Mouse (Mus musculus) liver, embryonic 15.5 days (tissue): Measurements from ENCODE around the gene Usp49. TPM values are rescaled to one million over a fixed set of nuclear protein-coding genes. Genes with fewer than 3 reads are reported as not detected.

ENCODE experiments used
- ATAC-seq: fragments of 200-750 bp; cut with Nextera tagmentation; 2 replicates; pipeline ENCODE4 v1.8.0; 2017; ENCODE audit warnings: moderate number of reproducible peaks, mild to moderate bottlenecking, moderate library complexity; ENCODE audit not compliant: insufficient read depth
- H3K27ac ChIP-seq: fragments of 300-500 bp; sonication (generic); replicated peaks from 2 replicates; pipeline ENCODE4 v1.5.1; 2015; ENCODE audit warnings: mild to moderate bottlenecking, inconsistent platforms
- H3K27me3 ChIP-seq: fragments of 300-500 bp; sonication (generic); 2 replicates; pipeline ENCODE4 v1.6.1; 2015; ENCODE audit warnings: mild to moderate bottlenecking, inconsistent platforms
- H3K36me3 ChIP-seq: fragments of 300-500 bp; sonication (generic); replicated peaks from 2 replicates; pipeline ENCODE4 v1.6.1; 2015; ENCODE audit warnings: moderate library complexity, mild to moderate bottlenecking, inconsistent platforms
- H3K4me1 ChIP-seq: fragments of 300-500 bp; sonication (generic); replicated peaks from 2 replicates; pipeline ENCODE4 v1.6.1; 2015; ENCODE audit warnings: inconsistent platforms
- H3K4me2 ChIP-seq: fragments of 300-500 bp; sonication (generic); 2 replicates; pipeline ENCODE4 v1.6.1; 2015; ENCODE audit warnings: moderate library complexity, mild to moderate bottlenecking, inconsistent platforms
- H3K4me3 ChIP-seq: fragments of 300-500 bp; sonication (generic); replicated peaks from 2 replicates; pipeline ENCODE4 v1.5.1; 2015; ENCODE audit warnings: mild to moderate bottlenecking, inconsistent platforms
- H3K9ac ChIP-seq: fragments of 300-500 bp; sonication (generic); 2 replicates; pipeline ENCODE4 v1.6.1; 2015; ENCODE audit warnings: moderate library complexity, mild to moderate bottlenecking, inconsistent platforms
- H3K9me3 ChIP-seq: fragments of 300-500 bp; sonication (generic); replicated peaks from 2 replicates; pipeline ENCODE4 v1.6.1; 2016; ENCODE audit warnings: inconsistent platforms
- WGBS: fragments of 180-500 bp; shearing (Covaris S2); methylation state at CpG from one replicate; pipeline ENCODE4 v1.1.7; 2015; ENCODE audit warnings: mixed read lengths; ENCODE audit not compliant: insufficient replicate concordance; 5-methylcytosine and 5-hydroxymethylcytosine counted together
- polyA plus RNA-seq: library from polyadenylated mRNA; unstranded; fragments of >200 nt; fragmentation: Nextera tagmentation; extraction: Ambion mirVana; gene quantifications from 2 replicates; pipeline ENCODE4 v1.2.1, GENCODE M21; 2015

Usp49 gene
- polyA plus RNA-seq, 1 experiment from 2014 or later: 3.7 TPM

DNA sequence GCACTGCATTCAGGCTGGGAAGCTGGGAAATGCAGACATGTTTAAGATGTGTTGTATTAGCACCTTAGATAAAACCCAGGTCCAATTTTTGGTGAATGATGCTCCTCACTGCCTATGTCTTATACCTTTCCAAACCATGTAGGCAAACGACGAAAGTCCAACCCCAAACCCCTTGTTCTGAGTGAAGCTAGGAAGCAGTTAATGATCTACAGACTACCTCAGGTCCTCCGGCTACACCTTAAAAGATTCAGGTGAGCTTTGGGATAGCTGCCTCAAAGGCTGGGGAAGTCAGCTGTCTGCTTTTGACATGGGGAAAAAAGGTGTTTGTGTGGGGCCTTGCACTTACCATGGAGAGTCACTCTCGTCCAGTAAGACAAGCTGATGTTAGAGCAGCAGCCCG is 48.2 kb downstream of the Usp49 start:
- no peak overlapping the region for H3K4me3 ChIP-seq
- no peaks in the 10 kb centered on the region for H3K27me3 ChIP-seq
- H3K9ac ChIP-seq: no peak overlapping the region
- H3K36me3 ChIP-seq: peaks cover 90% of the 10 kb centered on the region
- H3K27ac ChIP-seq: no peak overlapping the region; the same call in 1 of the 2 replicates
- peaks cover 9% of the 10 kb centered on the region; the same call in 1 of the 2 replicates for H3K4me1 ChIP-seq
- no peaks in the 10 kb centered on the region for H3K9me3 ChIP-seq
- no peak overlapping the region for H3K4me2 ChIP-seq
- no peak for ATAC-seq
- WGBS: 73% methylated on average over 5 of the region's 5 CpGs

- peaks cover 86% of the 10 kb centered on the region for H3K36me3 ChIP-seq
- H3K27me3 ChIP-seq: no peaks in the 10 kb centered on the region
- H3K4me2 ChIP-seq: no peak overlapping the region
- H3K9ac ChIP-seq: no peak overlapping the region
- no peak overlapping the region for H3K4me3 ChIP-seq
- ATAC-seq: no peak
- H3K9me3 ChIP-seq: no peaks in the 10 kb centered on the region
- no peak overlapping the region for H3K27ac ChIP-seq
- 62% methylated on average over 4 of the region's 4 CpGs for WGBS
- H3K4me1 ChIP-seq: peaks cover 24% of the 10 kb centered on the region
Observed at GRCm38 (mm10) chr17:47682836-47683235, 52.3 kb downstream of the Usp49 start.

GRCm38 (mm10) chr17:47687409-47688343 is 57.2 kb downstream of the Usp49 start:
- Histone ChIP-seq H3K9ac (peak overlapping the region; percentile 70), H3K4me1 (peaks cover 44% of the 10 kb centered on the region), H3K9me3 (no peaks in the 10 kb centered on the region), H3K27me3 (peaks cover 24% of the 10 kb centered on the region; the same call in 1 of the 2 replicates), H3K27ac (peak overlapping the region; percentile 78), H3K4me3 (peak overlapping the region; percentile 86), H3K36me3 (peaks cover 42% of the 10 kb centered on the region), H3K4me2 (peak overlapping the region; percentile 97)
- 1% methylated on average over 70 of the region's 70 CpGs for WGBS
- ATAC-seq: peak; percentile 87

DNA sequence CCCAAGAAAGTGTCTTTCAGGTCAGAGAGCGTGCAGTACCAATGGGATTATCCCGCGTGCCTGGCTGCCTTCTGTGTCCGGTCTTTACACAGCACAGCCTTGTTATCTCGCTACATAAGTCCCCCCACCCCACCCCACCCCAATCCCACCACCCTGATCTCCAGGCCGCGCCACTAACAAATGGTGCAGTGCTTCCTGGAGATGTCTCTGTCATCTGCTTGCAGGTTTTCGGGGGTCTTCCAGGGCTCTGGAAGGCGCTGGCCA is 57.8 kb downstream of the Usp49 start, which contains the start of gene Tomm6:
Gene Tomm6, minus strand, starts transcription at position 43 of the 264 bp plus-strand sequence.
- H3K9me3 ChIP-seq: no peaks in the 10 kb centered on the region
- peaks cover 38% of the 10 kb centered on the region for H3K4me1 ChIP-seq
- peak within 1 kb of the TSS; percentile 78 for H3K27ac ChIP-seq
- no peak for ATAC-seq
- under 1% methylated on average over 9 of the region's 9 CpGs for WGBS
- H3K4me3 ChIP-seq: peak within 1 kb of the TSS; percentile 86
- H3K9ac ChIP-seq: peak within 1 kb of the TSS; percentile 70
- peaks cover 36% of the 10 kb centered on the region for H3K36me3 ChIP-seq
- peaks cover 29% of the 10 kb centered on the region; the same call in 1 of the 2 replicates for H3K27me3 ChIP-seq
- peak within 1 kb of the TSS; percentile 97 for H3K4me2 ChIP-seq

GRCm38 (mm10) chr17:47688608-47689575 is 58.4 kb downstream of the Usp49 start, which contains the start of gene Frs3:
Gene Frs3 (plus strand): TSS chr17:47689030.
- peak within 1 kb of the TSS; percentile 70 for H3K9ac ChIP-seq
- peaks cover 35% of the 10 kb centered on the region for H3K27me3 ChIP-seq
- peak; percentile 57 for ATAC-seq
- 2% methylated on average over 58 of the region's 58 CpGs for WGBS
- H3K4me3 ChIP-seq: peak within 1 kb of the TSS; percentile 86
- peak within 1 kb of the TSS; percentile 78 for H3K27ac ChIP-seq
- peak within 1 kb of the TSS; percentile 97 for H3K4me2 ChIP-seq
- no peaks in the 10 kb centered on the region for H3K9me3 ChIP-seq
- peaks cover 41% of the 10 kb centered on the region for H3K4me1 ChIP-seq
- H3K36me3 ChIP-seq: peaks cover 30% of the 10 kb centered on the region

- Histone ChIP-seq H3K27me3 (peaks cover 45% of the 10 kb centered on the region), H3K4me2 (no peak overlapping the region), H3K9me3 (no peaks in the 10 kb centered on the region), H3K36me3 (peaks cover 22% of the 10 kb centered on the region), H3K9ac (no peak overlapping the region), H3K4me3 (0 out of 2 replicates have a peak overlapping the region, but pooled peaks have one; percentile 86), H3K4me1 (peaks cover 51% of the 10 kb centered on the region), H3K27ac (no peak overlapping the region)
- 59% methylated on average over 8 of the region's 8 CpGs for WGBS
- ATAC-seq: no peak
Observed at GRCm38 (mm10) chr17:47689894-47690293, 59.4 kb downstream of the Usp49 start.

DNA sequence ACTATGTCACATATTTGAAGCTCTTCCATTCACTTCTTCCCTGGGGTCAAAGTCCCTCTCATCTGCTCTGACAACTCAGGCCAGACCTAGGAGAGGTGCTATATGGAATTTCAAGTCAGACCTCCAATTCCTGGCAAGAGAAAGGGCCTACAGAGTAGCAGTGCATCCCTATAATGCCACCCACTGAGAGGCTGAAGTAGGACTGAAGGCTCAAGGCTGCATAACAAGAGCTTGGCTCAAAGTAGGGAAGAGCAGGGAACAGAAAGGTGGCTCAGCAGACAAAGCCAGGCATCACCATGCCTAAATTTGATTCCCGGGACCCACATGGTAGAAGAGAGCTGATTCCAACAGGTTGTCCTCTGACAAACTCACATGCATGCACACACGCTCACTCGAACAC is 61.2 kb downstream of the Usp49 start:
- no peak for ATAC-seq
- 77% methylated on average over 3 of the region's 3 CpGs for WGBS
- Histone ChIP-seq H3K4me2 (no peak overlapping the region), H3K9me3 (no peaks in the 10 kb centered on the region), H3K4me3 (no peak overlapping the region), H3K4me1 (peaks cover 56% of the 10 kb centered on the region), H3K27ac (no peak overlapping the region), H3K36me3 (peaks cover 5% of the 10 kb centered on the region; the same call in 1 of the 2 replicates), H3K9ac (no peak overlapping the region), H3K27me3 (peaks cover 63% of the 10 kb centered on the region)

DNA sequence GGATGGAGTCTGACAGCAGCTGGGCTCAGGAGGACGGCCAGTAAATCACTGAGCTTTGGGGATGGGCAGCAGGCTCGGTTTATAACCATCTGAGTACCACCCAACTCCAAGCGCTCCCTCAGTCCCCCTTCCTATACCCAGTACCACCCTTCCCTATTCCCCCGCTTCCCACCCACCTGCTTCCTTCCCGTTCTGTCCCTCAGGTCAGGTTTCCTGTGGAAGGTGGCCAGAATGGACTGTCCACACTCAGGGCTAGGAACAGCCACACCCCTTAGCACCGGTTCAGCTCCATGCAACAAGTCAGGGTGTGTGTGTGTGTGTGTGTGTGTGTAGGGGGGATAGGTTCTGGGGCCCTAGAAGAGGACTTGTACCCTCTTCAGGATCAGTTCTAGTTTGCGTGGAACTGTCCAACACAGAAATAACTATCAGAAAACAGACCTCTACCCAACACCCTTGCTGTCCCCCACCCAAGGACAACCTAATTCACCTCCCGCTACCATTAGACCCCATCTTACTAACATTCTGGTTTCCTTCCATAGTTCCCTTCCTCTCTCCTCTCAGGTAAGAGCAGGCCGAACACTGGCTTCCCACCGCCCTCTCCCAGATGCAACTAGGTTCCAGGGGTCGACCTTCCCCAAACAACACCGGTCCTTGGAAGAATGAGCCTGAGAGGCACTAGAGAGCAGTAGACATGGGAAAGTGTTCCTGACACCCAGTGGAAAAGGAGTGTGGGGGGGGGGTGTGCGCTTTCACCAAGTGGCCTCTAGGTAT is 63.4 kb downstream of the Usp49 start:
- H3K9ac ChIP-seq: no peak overlapping the region

DNA sequence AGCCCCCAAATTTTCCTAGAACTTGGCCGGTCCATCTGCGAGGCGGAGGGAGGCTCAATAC is 63.8 kb downstream of the Usp49 start, which contains the start of gene Gm21981:
Gene Gm21981, minus strand, starts transcription at position 14 of the 61 bp plus-strand sequence.
- H3K4me1 ChIP-seq: peaks cover 32% of the 10 kb centered on the region
- no peaks in the 10 kb centered on the region for H3K36me3 ChIP-seq
- H3K9me3 ChIP-seq: no peaks in the 10 kb centered on the region
- whole genome bisulfite sequencing: 2% methylated on average over 3 of the region's 3 CpGs
- ATAC-seq: no peak
- H3K4me2 ChIP-seq: peak within 1 kb of the TSS; percentile 95
- H3K27me3 ChIP-seq: peaks cover 73% of the 10 kb centered on the region
- 0 out of 2 replicates have a peak within 1 kb of the TSS, but pooled peaks have one; percentile 48 for H3K27ac ChIP-seq
- H3K4me3 ChIP-seq: peak within 1 kb of the TSS; percentile 67
- peak within 1 kb of the TSS; percentile 63 for H3K9ac ChIP-seq

More for the DNA sequence above, 63.4 kb downstream of the Usp49 start:
- Histone ChIP-seq H3K4me3 (peak overlapping the region; percentile 67), H3K4me1 (peaks cover 35% of the 10 kb centered on the region), H3K36me3 (no peaks in the 10 kb centered on the region), H3K27ac (no peak overlapping the region), H3K27me3 (peaks cover 78% of the 10 kb centered on the region), H3K9me3 (no peaks in the 10 kb centered on the region), H3K4me2 (peak overlapping the region; percentile 95)
- WGBS: 47% methylated on average over 13 of the region's 13 CpGs
- no peak for ATAC-seq

- 0 out of 2 replicates have a peak within 1 kb of the TSS, but pooled peaks have one; percentile 48 for H3K27ac ChIP-seq
- H3K36me3 ChIP-seq: no peaks in the 10 kb centered on the region
- H3K27me3 ChIP-seq: peaks cover 73% of the 10 kb centered on the region
- H3K9me3 ChIP-seq: no peaks in the 10 kb centered on the region
- ATAC-seq: peak; percentile 86
- peak within 1 kb of the TSS; percentile 63 for H3K9ac ChIP-seq
- H3K4me1 ChIP-seq: peaks cover 32% of the 10 kb centered on the region
- peak within 1 kb of the TSS; percentile 95 for H3K4me2 ChIP-seq
- peak within 1 kb of the TSS; percentile 67 for H3K4me3 ChIP-seq
- WGBS: under 1% methylated on average over 73 of the region's 82 CpGs
Observed at GRCm38 (mm10) chr17:47694503-47695336, 64.2 kb downstream of the Usp49 start, which contains the start of gene Prickle4. Gene Prickle4 (minus strand): TSS chr17:47694736.
